Mouse (Mus musculus) heart, adult 9 months (tissue): ENCODE measurements around the gene Slc35a3.

Source experiments
- DNase-seq, 2 experiments: peaks; one replicate each; pipeline ENCODE4 v3.0.0; 2022; ENCODE audit warnings: low spot score in 2 of 2

Gene Slc35a3

DNA sequence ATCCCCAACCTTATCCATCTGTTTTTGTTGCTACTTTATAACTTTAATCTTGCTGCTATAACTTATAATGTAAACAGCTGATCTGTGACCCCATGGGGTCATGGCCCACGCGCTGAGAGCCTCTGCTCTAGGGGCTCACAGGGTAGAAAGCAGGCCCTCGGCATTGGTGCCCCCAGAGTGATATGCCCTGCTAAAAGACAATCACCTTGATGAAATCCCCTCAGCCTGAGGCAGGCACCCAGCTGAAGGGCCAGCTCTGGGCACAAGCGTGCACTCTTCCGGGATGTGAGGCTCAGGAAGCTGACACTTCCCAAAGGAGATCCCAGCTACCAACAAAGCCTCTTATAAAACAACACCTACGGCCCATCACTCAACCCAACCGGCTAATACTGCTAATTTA is 74.1 kb downstream of the Slc35a3 start:
- DNase-seq: no peak

DNA sequence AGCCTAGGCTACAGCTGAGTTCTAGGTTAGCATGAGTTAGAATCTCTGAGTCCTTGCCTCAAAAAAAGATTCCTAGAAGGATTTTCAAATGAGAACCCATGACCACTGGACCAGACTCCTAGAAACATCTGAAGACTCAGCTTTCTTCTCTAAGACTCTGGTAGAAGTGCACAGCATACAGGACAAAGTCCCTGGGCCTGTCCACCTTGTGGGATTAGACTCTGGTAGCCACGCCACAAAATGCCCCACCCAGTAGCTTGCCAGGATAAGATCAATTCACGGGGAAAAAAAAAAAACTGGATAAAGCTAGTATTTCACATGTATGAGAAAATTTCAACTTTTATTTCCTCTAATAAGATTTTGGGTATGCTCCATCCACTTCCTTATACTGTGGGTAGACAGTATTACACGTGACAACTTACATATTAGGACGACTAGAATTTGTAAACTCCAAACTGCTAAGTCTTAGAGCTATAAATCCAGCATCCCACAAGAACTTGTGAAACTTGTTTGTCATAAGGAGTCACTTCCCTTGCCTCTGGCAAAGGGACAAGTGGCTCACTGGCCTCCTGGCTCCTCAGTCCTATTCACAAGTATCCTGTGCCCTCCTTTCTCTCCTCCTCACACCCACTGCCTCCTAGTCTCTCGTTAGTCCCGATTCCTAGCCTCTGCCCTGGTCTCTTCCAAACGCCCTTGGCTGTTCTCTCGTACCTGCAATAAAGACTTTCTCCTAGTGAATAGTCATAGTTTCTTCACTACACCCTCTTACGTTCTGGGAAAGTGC is 74.7 kb downstream of the Slc35a3 start:
- no peak for DNase-seq

DNA sequence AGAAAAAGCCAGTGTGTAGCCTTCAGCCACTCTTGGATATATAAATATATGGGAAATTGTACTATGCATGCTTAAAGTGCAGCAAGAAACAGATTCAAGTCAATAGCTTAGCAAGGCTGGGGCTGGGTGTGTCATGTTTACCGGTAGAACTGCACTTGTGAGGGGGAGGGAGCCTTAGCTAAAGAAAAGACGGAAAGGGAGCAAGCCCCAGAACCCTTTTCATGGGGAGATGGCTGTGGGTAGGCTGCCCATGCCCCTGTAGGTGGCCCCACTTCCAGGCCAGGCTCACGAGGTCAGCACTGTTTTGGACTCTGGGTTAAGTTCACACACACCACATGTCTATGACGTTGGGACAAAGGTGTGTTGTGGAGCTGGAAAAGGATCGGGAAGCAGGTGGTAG is 76.8 kb downstream of the Slc35a3 start:
- no peak for DNase-seq

DNA sequence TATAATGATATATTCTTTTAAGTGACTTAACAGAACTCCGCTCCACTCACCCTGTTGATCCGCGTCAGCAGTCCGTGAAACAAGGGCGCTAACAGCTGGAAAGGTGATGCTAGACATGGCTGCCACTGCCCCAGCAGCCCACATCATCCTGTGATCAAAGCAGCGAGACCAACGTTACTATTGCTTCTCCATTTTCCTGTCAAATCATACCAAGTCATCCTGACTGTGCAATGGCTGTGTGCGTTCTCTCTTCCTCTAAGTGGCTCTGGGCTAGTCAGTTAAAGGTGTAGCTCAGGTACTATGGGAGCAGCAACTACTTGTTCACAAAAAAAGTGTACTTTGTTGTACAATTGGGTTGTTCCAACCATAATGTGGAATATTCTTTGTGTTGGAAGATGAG is 77.8 kb downstream of the Slc35a3 start:
- DNase-seq: no peak

DNA sequence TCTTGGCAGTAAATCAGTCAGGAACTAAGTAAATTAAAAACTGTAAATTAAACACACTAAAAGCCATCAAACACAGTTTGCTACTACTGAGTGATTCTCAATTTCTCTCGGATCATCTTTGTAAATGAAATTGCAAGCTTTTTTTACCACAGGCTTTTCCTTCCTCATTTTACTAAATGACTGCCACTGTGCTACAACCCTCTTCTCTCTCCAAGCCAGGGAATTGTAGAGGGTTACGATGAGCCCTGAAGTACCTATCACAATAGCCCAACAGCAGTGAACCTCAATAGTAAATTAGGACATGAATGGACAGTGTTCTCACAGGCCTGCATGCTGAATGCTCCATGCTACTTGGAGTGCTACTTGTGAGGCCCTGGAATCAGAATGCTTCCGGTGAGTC is 78.5 kb downstream of the Slc35a3 start:
- no peak for DNase-seq

DNA sequence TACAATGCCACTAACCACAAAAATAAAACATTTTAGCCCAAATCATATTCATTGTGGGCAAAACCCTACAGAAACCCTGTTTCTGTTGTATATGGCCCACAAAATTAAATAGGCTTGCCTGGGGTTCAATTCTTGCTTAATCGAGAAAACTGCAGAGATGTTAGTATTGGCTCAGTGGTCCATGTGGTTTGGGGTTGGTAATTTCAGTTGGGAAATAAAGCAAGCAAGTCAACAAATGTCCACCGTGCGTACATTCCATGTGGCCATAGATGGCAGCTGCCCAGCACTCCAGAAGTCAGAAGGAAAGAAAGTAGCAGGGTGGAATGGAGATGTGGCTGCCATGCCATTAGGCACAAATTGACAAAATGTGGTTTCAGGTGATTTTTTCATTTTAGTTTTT is 79.7 kb downstream of the Slc35a3 start:
- no peak for DNase-seq

DNA sequence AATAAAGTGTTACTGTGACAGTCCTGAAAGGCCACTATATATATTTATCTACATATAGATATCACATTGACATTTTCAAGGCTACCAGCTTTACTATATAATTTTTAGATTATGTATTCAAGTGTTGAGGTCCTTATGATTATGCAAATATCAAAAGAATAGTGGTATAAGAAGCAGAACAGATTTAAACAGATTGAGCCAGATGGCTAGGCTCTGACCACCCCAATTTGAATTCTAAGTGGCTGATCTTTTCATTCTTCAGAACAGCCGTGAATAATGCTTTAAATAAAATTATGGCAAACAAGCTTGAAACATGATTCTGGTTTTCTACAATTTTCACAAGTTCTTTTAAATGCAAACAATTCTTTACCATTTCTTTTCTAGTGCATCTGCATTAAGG is 81.2 kb downstream of the Slc35a3 start:
- no peak for DNase-seq

DNA sequence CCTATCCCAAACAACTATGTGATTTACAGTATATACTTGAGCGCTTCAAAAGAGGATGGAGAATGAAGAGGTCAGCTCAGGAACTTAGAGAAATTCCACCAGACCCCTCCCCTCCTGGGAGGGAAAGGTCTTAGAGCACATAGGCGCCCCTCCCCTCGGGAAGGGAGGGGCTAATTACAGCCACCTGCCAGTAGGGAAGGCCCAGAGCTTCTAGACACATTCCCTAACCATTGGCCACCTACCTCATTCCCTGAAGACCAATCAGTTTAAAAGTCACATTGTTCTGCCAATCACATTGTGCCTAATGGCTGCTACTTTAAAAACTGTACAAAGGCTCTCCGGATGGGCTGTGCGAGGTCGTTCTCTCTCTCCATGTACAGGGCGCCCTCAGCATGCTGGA is 90.0 kb downstream of the Slc35a3 start:
- DNase-seq: no peak

DNA sequence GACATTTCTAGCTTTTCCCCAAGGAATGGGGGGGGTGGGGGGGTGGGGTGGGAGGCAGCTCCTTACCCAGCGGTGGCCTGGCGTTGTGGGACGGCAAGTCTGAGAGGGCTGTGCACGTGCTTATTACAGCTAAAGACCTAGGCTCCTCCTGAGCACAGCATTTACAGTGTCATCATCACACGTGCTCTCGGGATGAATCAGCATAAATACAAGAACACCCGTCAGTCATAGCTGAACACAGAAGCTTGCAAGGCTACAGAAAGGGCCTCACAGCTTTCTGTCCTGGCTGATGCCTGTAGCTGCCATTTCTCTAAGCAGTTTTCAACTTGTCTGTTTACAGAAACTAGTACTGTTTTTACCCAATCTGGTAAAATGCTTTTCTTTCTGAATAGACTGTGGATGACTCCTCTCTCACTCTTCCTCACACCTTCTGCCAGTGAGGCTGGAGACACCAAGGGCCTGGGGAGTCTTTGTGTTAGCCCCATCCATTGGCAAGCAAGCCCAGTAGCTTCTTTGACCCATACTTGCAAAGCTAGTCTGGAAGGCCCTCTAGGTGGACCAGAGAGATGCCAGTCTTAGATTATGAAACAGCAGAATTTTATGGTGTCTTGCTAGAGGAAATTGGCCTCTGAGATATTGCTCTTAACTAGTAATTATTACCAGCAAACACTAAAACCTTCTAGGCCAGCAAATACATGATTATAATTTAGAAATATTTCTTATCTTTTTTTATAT is 91.8 kb downstream of the Slc35a3 start:
- no peak for DNase-seq
